Mouse (Mus musculus) lung, postnatal 0 days (tissue): ENCODE results near the gene Nab1.

Source experiments
- CTCF ChIP-seq: IDR thresholded peaks from 2 replicates; pipeline ENCODE4 v1.5.1; 2016; ENCODE audit warnings: antibody characterized with exemption, mild to moderate bottlenecking
- EP300 ChIP-seq: IDR thresholded peaks from 2 replicates; pipeline ENCODE4 v1.6.1; 2016; ENCODE audit warnings: antibody characterized with exemption, mild to moderate bottlenecking, control low read depth

- TF ChIP-seq CTCF (no peak), EP300 (no peak)
Measured at GRCm38 (mm10) chr1:52456571-52456970, 43.9 kb downstream of the Nab1 start.
